Mouse (Mus musculus) liver, embryonic 14.5 days (tissue): Measurements from ENCODE around the gene Gpc1. TPM values are rescaled to one million over a fixed set of nuclear protein-coding genes. Genes with fewer than 3 reads are reported as not detected.

ENCODE experiments used
- ATAC-seq: fragments of 200-750 bp; cut with Nextera tagmentation; 2 replicates; pipeline ENCODE4 v1.8.0; 2017; ENCODE audit warnings: moderate number of reproducible peaks, mild to moderate bottlenecking, moderate library complexity; ENCODE audit not compliant: insufficient read depth
- DNase-seq, 3 experiments: peaks; one replicate each; pipeline ENCODE4 v3.0.0-alpha.2; 2012 to 2013; ENCODE audit warnings: low read depth in 3 of 3, low spot score in 3 of 3
- H3K27ac ChIP-seq: fragments of 300-500 bp; sonication (generic); 2 replicates; pipeline ENCODE4 v1.5.1; 2014; ENCODE audit warnings: moderate library complexity, mild to moderate bottlenecking, control low read depth, inconsistent platforms
- H3K27me3 ChIP-seq: fragments of 300-500 bp; sonication (generic); 2 replicates; pipeline ENCODE4 v1.6.1; 2014; ENCODE audit warnings: mild to moderate bottlenecking, low read length, moderate library complexity; ENCODE audit not compliant: control insufficient read depth, insufficient read depth
- H3K36me3 ChIP-seq: fragments of 300-500 bp; sonication (generic); replicated peaks from 2 replicates; pipeline ENCODE4 v1.6.1; 2014; ENCODE audit warnings: low read depth; ENCODE audit not compliant: control insufficient read depth, insufficient read depth
- H3K4me1 ChIP-seq, 2 experiments: fragments of 200-500 bp in 1 of 2; fragments of 300-500 bp in 1 of 2; sonication (generic) in 1 of 2; replicated peaks; 2 replicates each; pipeline ENCODE4 v1.6.1; 2012 to 2014; ENCODE audit warnings: antibody characterized with exemption in 1 of 2, inconsistent platforms in 1 of 2, low read length in 1 of 2; ENCODE audit not compliant: control insufficient read depth in 2 of 2, insufficient read depth in 2 of 2
- H3K4me2 ChIP-seq: fragments of 300-500 bp; sonication (generic); 2 replicates; pipeline ENCODE4 v1.6.1; 2014; ENCODE audit warnings: low read depth, mild to moderate bottlenecking, control low read depth, moderate library complexity
- H3K4me3 ChIP-seq, 2 experiments: fragments of 200-500 bp in 1 of 2; fragments of 300-500 bp in 1 of 2; sonication (generic) in 1 of 2; 2 replicates each; pipeline ENCODE4 v1.5.1; 2012 to 2014; ENCODE audit warnings: low read depth in 2 of 2, low read length in 2 of 2, mild to moderate bottlenecking in 2 of 2, control low read depth in 1 of 2, inconsistent platforms in 1 of 2, moderate library complexity in 1 of 2; ENCODE audit not compliant: insufficient read depth in 1 of 2
- H3K9ac ChIP-seq: fragments of 300-500 bp; sonication (generic); replicated peaks from 2 replicates; pipeline ENCODE4 v1.6.1; 2014; ENCODE audit warnings: mild to moderate bottlenecking, control low read depth, moderate library complexity
- H3K9me3 ChIP-seq: fragments of 300-500 bp; sonication (generic); 2 replicates; pipeline ENCODE4 v1.6.1; 2016; ENCODE audit warnings: low read length, mixed read lengths; ENCODE audit not compliant: control insufficient read depth
- CTCF ChIP-seq: IDR thresholded peaks from 2 replicates; pipeline ENCODE4 v1.5.1; 2016; ENCODE audit warnings: antibody characterized with exemption, low read depth, control low read depth
- EP300 ChIP-seq: IDR thresholded peaks from 2 replicates; pipeline ENCODE4 v1.6.1; 2016; ENCODE audit warnings: antibody characterized with exemption, low read depth
- WGBS: fragments of 180-500 bp; shearing (Covaris S2); extraction: QIAGEN DNeasy Blood & Tissue Kit; methylation state at CpG from one replicate; pipeline ENCODE4 v1.1.7; 2014; ENCODE audit not compliant: insufficient replicate concordance; 5-methylcytosine and 5-hydroxymethylcytosine counted together
- polyA plus RNA-seq, 2 experiments: library from polyadenylated mRNA; depleted of rRNA in 1 of 2; stranded (reverse) in 1 of 2; unstranded in 1 of 2; fragments of >200 nt; fragmentation: Nextera tagmentation in 1 of 2; extraction: Ambion mirVana in 1 of 2; gene quantifications; 2 replicates each; pipeline versions ENCODE4 v1.2.1 to v1.2.3; 2012 to 2014

The Gpc1 gene
- polyA plus RNA-seq, 2 experiments, result 1.6 to 1.8 TPM

- Histone ChIP-seq H3K36me3 (no peaks in the 10 kb centered on the region), H3K27ac (no peak overlapping the region), H3K9me3 (no peaks in the 10 kb centered on the region), H3K4me2 (peak overlapping the region; percentile 60), H3K9ac (no peak overlapping the region; the same call in 1 of the 2 replicates), H3K27me3 (peaks cover 41% of the 10 kb centered on the region), H3K4me3 (peak overlapping the region; percentile 45 to 49), H3K4me1 (no peaks in the 10 kb centered on the region)
- ATAC-seq (peak; percentile 8; the same call in 1 of the 2 replicates), DNase-seq (no peak)
- 2% methylated on average over 61 of the region's 62 CpGs for WGBS
- no peak for TF ChIP-seq CTCF
- no peak for TF ChIP-seq EP300
These were observed 866 bp downstream of the Gpc1 start for GRCm38 (mm10) chr1:92832011-92833010.

- 34% methylated on average over 7 of the region's 7 CpGs for WGBS
- DNase-seq (peak; percentile 15 to 23 (median 19)), ATAC-seq (no peak)
- Histone ChIP-seq H3K9ac (no peak overlapping the region), H3K9me3 (no peaks in the 10 kb centered on the region), H3K4me2 (no peak overlapping the region), H3K4me3 (no peak overlapping the region), H3K27ac (no peak overlapping the region), H3K36me3 (no peaks in the 10 kb centered on the region), H3K4me1 (no peaks in the 10 kb centered on the region), H3K27me3 (peaks cover 41% of the 10 kb centered on the region)
- TF ChIP-seq EP300 (no peak), CTCF (peak; percentile 80)
These were observed 2.7 kb downstream of the Gpc1 start for GRCm38 (mm10) chr1:92833987-92834706.

GRCm38 (mm10) chr1:92837931-92838833 is 6.7 kb downstream of the Gpc1 start:
- DNase-seq (no peak), ATAC-seq (no peak)
- Histone ChIP-seq H3K4me2 (no peak overlapping the region), H3K4me3 (no peak overlapping the region), H3K4me1 (no peaks in the 10 kb centered on the region), H3K9me3 (no peaks in the 10 kb centered on the region), H3K27me3 (peaks cover 5% of the 10 kb centered on the region), H3K27ac (no peak overlapping the region), H3K36me3 (no peaks in the 10 kb centered on the region), H3K9ac (no peak overlapping the region)
- WGBS, result 66% methylated on average over 14 of the region's 14 CpGs
- TF ChIP-seq EP300, result no peak
- no peak for TF ChIP-seq CTCF

- no peaks in the 10 kb centered on the region for H3K9me3 ChIP-seq
- ATAC-seq (no peak), DNase-seq (no peak)
- H3K27me3 ChIP-seq, result no peaks in the 10 kb centered on the region
- no peak overlapping the region for H3K4me2 ChIP-seq
- no peak overlapping the region for H3K9ac ChIP-seq
- no peaks in the 10 kb centered on the region for H3K36me3 ChIP-seq
- H3K27ac ChIP-seq, result no peak overlapping the region
- H3K4me3 ChIP-seq, result no peak overlapping the region
- WGBS, result 51% methylated on average over 7 of the region's 7 CpGs
- TF ChIP-seq EP300 (no peak), CTCF (no peak)
- H3K4me1 ChIP-seq, result no peaks in the 10 kb centered on the region
These were observed 7.8 kb downstream of the Gpc1 start for GRCm38 (mm10) chr1:92839211-92839610.
